ENCODE assay signal across 11 mouse cellular contexts in genomic region chr15:83029725-83030718, GRCm38 (mm10). TPM values are rescaled to one million over a fixed set of nuclear protein-coding genes. Genes with fewer than 3 reads are reported as not detected.
DNase-seq lines count a peak whose midpoint lies in the region; ATAC-seq lines count a peak whose summit lies in the region.
"Had no signal": no experiment of that assay in that cellular context is flagged by ENCODE, and none has a peak within 500 bp of the region (broad histone marks: within the 10 kb centered on the region; RNA-seq: fewer than 3 reads in every experiment).

No protein-coding gene starts in this region.

- peaks cover 11% of the 10 kb centered on the region for H3K27me3 ChIP-seq in forebrain, embryonic 11.5 days (ENCODE audit: control insufficient read depth, insufficient read depth, low read length)
- no peaks in the 10 kb centered on the region for H3K27me3 ChIP-seq in forebrain, embryonic 15.5 days
- H3K27me3 ChIP-seq in neural tube, embryonic 15.5 days (replicated peaks): peaks cover 9% of the 10 kb centered on the region
- H3K27me3 ChIP-seq in limb, embryonic 12.5 days: peaks cover 56% of the 10 kb centered on the region
- H3K27me3 ChIP-seq in stomach, embryonic 14.5 days (ENCODE audit: control insufficient read depth, insufficient read depth, low read length): no peaks in the 10 kb centered on the region

- peaks cover 29% of the 10 kb centered on the region for H3K4me1 ChIP-seq in forebrain, embryonic 11.5 days (replicated peaks; ENCODE audit: control insufficient read depth, insufficient read depth, low read length)
- peaks cover 52% of the 10 kb centered on the region for H3K4me1 ChIP-seq in forebrain, embryonic 15.5 days
- peaks cover 57% of the 10 kb centered on the region for H3K4me1 ChIP-seq in neural tube, embryonic 15.5 days
- peaks cover 59% of the 10 kb centered on the region for H3K4me1 ChIP-seq in limb, embryonic 12.5 days (replicated peaks)
- H3K4me1 ChIP-seq in stomach, embryonic 14.5 days (ENCODE audit: control insufficient read depth, insufficient read depth, low read length): peaks cover 39% of the 10 kb centered on the region

- no peak; the same call in 1 of the 2 replicates for ATAC-seq in forebrain, embryonic 11.5 days (replicated peaks; ENCODE audit: low FRiP score)
- ATAC-seq in forebrain, embryonic 15.5 days (replicated peaks): no peak
- ATAC-seq in neural tube, embryonic 15.5 days (ENCODE audit: low FRiP score): no peak
- no peak for ATAC-seq in limb, embryonic 12.5 days (ENCODE audit: insufficient number of reproducible peaks, insufficient read depth, low FRiP score, low TSS enrichment, low read depth)
- peak; percentile 46; the same call in 1 of the 2 replicates for ATAC-seq in stomach, embryonic 14.5 days (ENCODE audit: insufficient number of reproducible peaks, insufficient read depth, low FRiP score, low read depth)

- H3K4me2 ChIP-seq in forebrain, embryonic 11.5 days (ENCODE audit: low read depth, low read length, severe bottlenecking): no peak overlapping the region
- no peak overlapping the region for H3K4me2 ChIP-seq in forebrain, embryonic 15.5 days (replicated peaks)
- H3K4me2 ChIP-seq in neural tube, embryonic 15.5 days: no peak overlapping the region
- no peak overlapping the region for H3K4me2 ChIP-seq in limb, embryonic 12.5 days
- no peak overlapping the region for H3K4me2 ChIP-seq in stomach, embryonic 14.5 days (replicated peaks; ENCODE audit: low read depth, low read length)

- H3K27ac ChIP-seq in forebrain, embryonic 11.5 days (ENCODE audit: low read depth, low read length): peak overlapping the region; percentile 64; the same call in 1 of the 2 replicates
- no peak overlapping the region; the same call in 1 of the 2 replicates for H3K27ac ChIP-seq in forebrain, embryonic 15.5 days (replicated peaks)
- H3K27ac ChIP-seq in neural tube, embryonic 15.5 days (replicated peaks): no peak overlapping the region
- peak overlapping the region; percentile 64; the same call in 1 of the 2 replicates for H3K27ac ChIP-seq in limb, embryonic 12.5 days
- peak overlapping the region; percentile 21; the same call in 1 of the 2 replicates for H3K27ac ChIP-seq in stomach, embryonic 14.5 days (ENCODE audit: low read length)

- no peaks in the 10 kb centered on the region for H3K36me3 ChIP-seq in forebrain, embryonic 11.5 days (ENCODE audit: control insufficient read depth, insufficient read depth, low read length)
- H3K36me3 ChIP-seq in forebrain, embryonic 15.5 days: no peaks in the 10 kb centered on the region
- H3K36me3 ChIP-seq in neural tube, embryonic 15.5 days: no peaks in the 10 kb centered on the region
- H3K36me3 ChIP-seq in limb, embryonic 12.5 days: no peaks in the 10 kb centered on the region
- H3K36me3 ChIP-seq in stomach, embryonic 14.5 days (ENCODE audit: control insufficient read depth, insufficient read depth, low read length): no peaks in the 10 kb centered on the region

- H3K9me3 ChIP-seq in forebrain, embryonic 11.5 days (ENCODE audit: control insufficient read depth, low read length): no peaks in the 10 kb centered on the region
- no peaks in the 10 kb centered on the region for H3K9me3 ChIP-seq in forebrain, embryonic 15.5 days
- no peaks in the 10 kb centered on the region for H3K9me3 ChIP-seq in neural tube, embryonic 15.5 days (replicated peaks)
- H3K9me3 ChIP-seq in limb, embryonic 12.5 days: no peaks in the 10 kb centered on the region
- H3K9me3 ChIP-seq in stomach, embryonic 14.5 days (ENCODE audit: control insufficient read depth, low read depth, low read length): no peaks in the 10 kb centered on the region

- no peak overlapping the region for H3K4me3 ChIP-seq in forebrain, embryonic 11.5 days (ENCODE audit: low read depth, low read length)
- H3K4me3 ChIP-seq in forebrain, embryonic 15.5 days: no peak overlapping the region
- H3K4me3 ChIP-seq in neural tube, embryonic 15.5 days (replicated peaks): no peak overlapping the region
- no peak overlapping the region for H3K4me3 ChIP-seq in limb, embryonic 12.5 days (replicated peaks)
- H3K4me3 ChIP-seq in stomach, embryonic 14.5 days (ENCODE audit: low read depth, low read length): no peak overlapping the region

- 27% methylated on average over 11 of the region's 11 CpGs for WGBS in forebrain, embryonic 11.5 days
- WGBS in forebrain, embryonic 15.5 days: 34% methylated on average over 11 of the region's 11 CpGs
- 38% methylated on average over 11 of the region's 11 CpGs for WGBS in neural tube, embryonic 15.5 days
- 30% methylated on average over 11 of the region's 11 CpGs for WGBS in limb, embryonic 12.5 days
- WGBS in stomach, embryonic 14.5 days: 51% methylated on average over 11 of the region's 11 CpGs

- peak overlapping the region; percentile 36 for H3K9ac ChIP-seq in forebrain, embryonic 11.5 days (ENCODE audit: low read length)
- H3K9ac ChIP-seq in forebrain, embryonic 15.5 days (replicated peaks): no peak overlapping the region
- no peak overlapping the region for H3K9ac ChIP-seq in neural tube, embryonic 15.5 days (replicated peaks)
- 0 out of 2 replicates have a peak overlapping the region, but pooled peaks have one; percentile 13 for H3K9ac ChIP-seq in limb, embryonic 12.5 days (replicated peaks)
- H3K9ac ChIP-seq in stomach, embryonic 14.5 days (replicated peaks; ENCODE audit: low read depth, low read length): no peak overlapping the region

- DNase-seq in forebrain, embryonic 11.5 days (ENCODE audit: low spot score): no peak
- peak; percentile 45 for DNase-seq in neural tube, embryonic 10.5 days (ENCODE audit: extremely low spot score, low spot score)
- DNase-seq in cerebellum, adult 11 months: no peak
- no peak for DNase-seq in gastrocnemius, postnatal 4 days (ENCODE audit: low spot score in 2 of 2)
- DNase-seq: adrenal gland, postnatal 36 days; B cell, adult 2 months; gastrocnemius, postnatal 36 days had no signal

RNA-seq across cellular contexts. Expression of gene Nfam1, which starts 3.1 kb away (rescaled TPM):
- polyA plus RNA-seq in forebrain, embryonic 11.5 days (2014; fragmentation: Nextera tagmentation; extraction: Ambion mirVana): 1.7 and 2.9 TPM in 2 replicates
- 1.6 and 1.8 TPM in 2 replicates for polyA plus RNA-seq in forebrain, embryonic 15.5 days (2015; fragmentation: Nextera tagmentation; extraction: Ambion mirVana)
- polyA plus RNA-seq in neural tube, embryonic 15.5 days (2015; fragmentation: Nextera tagmentation; extraction: Ambion mirVana): 1.7 and 2.5 TPM in 2 replicates
- polyA plus RNA-seq in limb, embryonic 12.5 days (2016; fragmentation: Nextera tagmentation; extraction: Ambion mirVana): 3.0 TPM in 2 replicates
- polyA plus RNA-seq in stomach, embryonic 14.5 days (2014; fragmentation: Nextera tagmentation; extraction: Ambion mirVana): 2.5 and 2.8 TPM in 2 replicates
- total RNA-seq in gastrocnemius, postnatal 4 days (2021): 1 to 10 TPM; 2.5 to 4.2 TPM

RNA-seq across cellular contexts. Expression of gene Tcf20, which starts 42.4 kb away (rescaled TPM):
- 12.1 and 12.6 TPM in 2 replicates for polyA plus RNA-seq in forebrain, embryonic 11.5 days (2014; fragmentation: Nextera tagmentation; extraction: Ambion mirVana)
- 18.2 and 18.7 TPM in 2 replicates for polyA plus RNA-seq in forebrain, embryonic 15.5 days (2015; fragmentation: Nextera tagmentation; extraction: Ambion mirVana)
- polyA plus RNA-seq in neural tube, embryonic 15.5 days (2015; fragmentation: Nextera tagmentation; extraction: Ambion mirVana): 11.2 and 11.5 TPM in 2 replicates
- polyA plus RNA-seq in limb, embryonic 12.5 days (2016; fragmentation: Nextera tagmentation; extraction: Ambion mirVana): 12.1 and 13.6 TPM in 2 replicates
- polyA plus RNA-seq in stomach, embryonic 14.5 days (2014; fragmentation: Nextera tagmentation; extraction: Ambion mirVana): 15.0 and 15.5 TPM in 2 replicates
- 10 to 100 TPM; 51.0 to 58.8 TPM for total RNA-seq in gastrocnemius, postnatal 4 days (2021)

RNA-seq across cellular contexts. Expression of gene Serhl, which starts 59.3 kb away (rescaled TPM):
- 46.0 and 47.3 TPM in 2 replicates for polyA plus RNA-seq in forebrain, embryonic 11.5 days (2014; fragmentation: Nextera tagmentation; extraction: Ambion mirVana)
- 31.3 and 35.9 TPM in 2 replicates for polyA plus RNA-seq in forebrain, embryonic 15.5 days (2015; fragmentation: Nextera tagmentation; extraction: Ambion mirVana)
- polyA plus RNA-seq in neural tube, embryonic 15.5 days (2015; fragmentation: Nextera tagmentation; extraction: Ambion mirVana): 30.9 and 42.9 TPM in 2 replicates
- polyA plus RNA-seq in limb, embryonic 12.5 days (2016; fragmentation: Nextera tagmentation; extraction: Ambion mirVana): 56.3 and 61.3 TPM in 2 replicates
- 58.9 and 61.7 TPM in 2 replicates for polyA plus RNA-seq in stomach, embryonic 14.5 days (2014; fragmentation: Nextera tagmentation; extraction: Ambion mirVana)
- total RNA-seq in gastrocnemius, postnatal 4 days (2021): 10 to 100 TPM; 33.4 to 41.0 TPM

Comparison
In these comparisons a context has a peak if more than half of its experiments do, and no peak if none do; other contexts are left out.
1. H3K27ac ChIP-seq: peak in forebrain, embryonic 11.5 days (single experiment), limb, embryonic 12.5 days (single experiment) and stomach, embryonic 14.5 days (single experiment); none in forebrain, embryonic 15.5 days (single experiment) and neural tube, embryonic 15.5 days (single experiment).
2. H3K9ac ChIP-seq: peak in forebrain, embryonic 11.5 days (single experiment) and limb, embryonic 12.5 days (single experiment); none in forebrain, embryonic 15.5 days (single experiment), neural tube, embryonic 15.5 days (single experiment) and stomach, embryonic 14.5 days (single experiment).